Mouse (Mus musculus): Measurements from ENCODE around the gene Btbd35f25.
"Not testable (repeated sequence)": the region's sequence is repeated elsewhere in the genome, so short reads cannot be mapped to it uniquely, and the experiment has no call there.

Btbd35f25 gene

DNA sequence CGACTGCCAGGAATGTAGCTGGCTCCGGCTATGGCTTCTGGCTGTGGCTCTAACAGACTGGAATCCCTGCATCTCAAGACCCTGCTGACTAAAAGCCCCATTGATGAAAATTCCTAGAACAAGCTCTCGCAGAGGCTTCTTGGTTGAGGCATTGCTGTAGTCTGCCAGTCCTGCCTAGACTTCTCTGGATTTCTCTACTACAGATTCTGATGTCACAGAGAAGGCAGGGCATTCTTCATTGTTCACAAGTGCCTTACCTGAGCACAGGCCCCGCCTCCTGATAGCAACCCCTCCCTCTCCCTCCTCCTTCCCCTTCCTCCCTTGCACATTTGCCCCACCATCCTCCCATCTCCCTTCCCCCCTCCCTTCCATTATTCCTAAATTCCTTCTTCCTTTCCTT, at the start of gene Btbd35f25:
TSS of gene Btbd35f25 (minus strand) at position 101 of the 400 bp plus-strand sequence.
- not testable (repeated sequence) for DNase-seq (ENCODE audit: low read depth, low spot score)

DNA sequence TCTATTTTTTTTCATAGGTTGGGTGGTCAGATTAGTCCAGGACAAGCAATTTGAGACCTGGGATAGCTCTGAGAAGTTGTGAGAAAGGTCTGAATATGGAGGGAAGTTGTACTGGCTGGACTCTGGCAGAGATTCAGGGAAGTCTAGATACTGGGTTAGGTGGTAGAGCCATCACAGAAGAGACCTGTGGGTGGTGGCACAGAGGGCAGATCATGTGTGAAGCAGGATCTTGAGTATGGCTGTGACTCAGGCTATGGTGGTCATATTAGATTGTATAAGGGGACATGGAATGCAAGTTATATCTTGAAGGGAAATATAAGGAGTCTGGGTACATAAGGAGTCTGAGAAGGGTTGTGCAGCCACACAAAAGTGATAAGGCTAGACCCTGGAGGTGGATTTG, 49.3 kb upstream of the Btbd35f25 start:
- DNase-seq (ENCODE audit: low read depth, low spot score), result no peak

GRCm38 (mm10) chrX:31764001-31764400, 47.0 kb upstream of the Btbd35f25 start:
- no peak for DNase-seq (ENCODE audit: low read depth, low spot score)

DNA sequence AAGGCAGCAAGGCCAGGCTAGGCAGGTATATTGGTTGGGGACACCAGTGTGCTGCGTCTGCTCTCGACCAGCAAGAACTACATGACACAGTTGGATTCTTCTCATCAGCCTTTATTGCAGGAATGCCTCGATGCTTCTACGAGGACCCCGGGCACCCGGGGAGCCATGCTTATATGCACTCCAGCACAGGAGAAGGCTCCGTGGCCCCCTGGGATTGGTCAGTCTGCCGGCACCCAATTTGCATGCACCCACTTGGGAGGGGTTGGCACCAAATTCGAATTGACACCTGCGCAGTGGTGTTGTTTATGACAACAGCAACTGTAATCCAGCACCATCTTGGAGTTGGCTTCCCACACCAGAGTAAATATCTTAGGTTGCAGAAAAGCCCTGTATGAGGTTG, 28.1 kb upstream of the Btbd35f25 start:
- no peak for DNase-seq (ENCODE audit: low read depth, low spot score)

DNA sequence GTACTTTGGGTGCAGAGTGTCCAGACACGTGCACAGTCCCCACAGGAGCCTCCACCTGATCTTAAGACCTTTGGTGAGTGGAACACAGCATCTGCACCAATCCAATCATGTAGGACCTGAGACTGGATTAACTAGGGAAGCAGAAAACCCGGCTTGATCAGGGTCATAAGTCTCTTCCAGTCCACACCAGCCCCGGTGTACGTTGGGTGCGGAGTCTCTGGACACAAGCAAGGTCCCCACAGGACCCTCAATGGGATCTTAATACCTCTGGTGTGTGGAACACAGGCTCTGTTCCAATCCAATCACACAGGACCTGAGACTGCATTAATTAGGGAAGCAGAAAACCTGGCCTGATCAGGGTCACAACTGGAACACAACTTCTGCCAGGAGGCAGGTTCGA, 20.0 kb upstream of the Btbd35f25 start:
- no peak for DNase-seq (ENCODE audit: low read depth, low spot score)
